Mouse (Mus musculus) central nervous system, embryonic 14 days (tissue): Measurements from ENCODE around the gene Prss30. TPM values are rescaled to one million over a fixed set of nuclear protein-coding genes. Genes with fewer than 3 reads are reported as not detected.

ENCODE experiments used
- polyA plus RNA-seq: library from polyadenylated mRNA; depleted of rRNA; stranded (reverse); fragments of >200 nt; gene quantifications from 2 replicates; pipeline ENCODE4 v1.2.3, GENCODE M21; 2012; rRNA removed

Gene Prss30
- polyA plus RNA-seq: 0.04 TPM in 1 of 2 replicates, not detected in the other

GRCm38 (mm10) chr17:23980297-23980909 lies at the start of gene Prss30:
Gene Prss30 (minus strand): TSS chr17:23980566.

DNA sequence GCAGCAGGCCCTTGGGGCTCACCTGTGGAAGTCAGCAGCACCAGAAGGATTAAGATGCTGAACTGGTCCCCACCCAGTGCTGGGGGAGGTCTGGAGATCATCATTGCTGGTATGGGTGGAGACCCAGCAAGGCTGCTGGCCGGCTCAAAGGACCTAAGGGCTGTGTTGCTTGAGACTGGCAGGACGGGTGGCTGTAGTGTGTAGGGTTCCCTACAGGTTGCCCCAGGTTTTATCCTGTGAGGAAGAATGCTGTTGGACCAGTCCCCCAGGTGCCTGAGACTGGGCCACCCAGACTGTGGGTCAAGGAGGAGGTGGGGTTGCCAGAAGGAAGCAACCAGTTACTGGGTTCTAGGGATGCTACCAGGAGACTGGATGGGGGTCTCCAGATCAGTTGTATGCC lies 17.5 kb upstream of the Prss30 start, which contains the start of gene Prss22:
Prss22 (minus strand) TSS at position 200 of the 400 bp plus-strand sequence.

DNA sequence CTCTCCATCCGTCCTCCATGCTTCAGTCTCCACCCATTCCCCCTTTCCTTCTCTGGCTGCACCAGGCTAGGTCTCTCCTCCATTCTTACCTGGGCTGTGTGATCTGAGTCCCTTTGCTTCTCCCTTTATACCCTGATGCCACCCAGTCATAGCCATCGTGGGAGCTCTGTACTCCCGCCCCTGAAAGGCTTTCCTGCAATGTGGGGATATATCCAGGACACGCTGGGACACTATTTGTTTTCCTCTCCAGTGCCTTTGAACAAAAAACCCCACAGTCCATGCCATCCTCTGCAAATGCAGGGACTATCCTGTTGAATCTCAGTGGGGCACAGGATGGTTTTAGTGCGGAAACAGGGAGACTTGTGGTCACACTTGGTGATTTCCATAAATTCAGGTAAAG lies 25.2 kb downstream of the Prss30 start, which contains the start of gene Sbpl:
Sbpl (minus strand) TSS at position 101 of the 400 bp plus-strand sequence.

DNA sequence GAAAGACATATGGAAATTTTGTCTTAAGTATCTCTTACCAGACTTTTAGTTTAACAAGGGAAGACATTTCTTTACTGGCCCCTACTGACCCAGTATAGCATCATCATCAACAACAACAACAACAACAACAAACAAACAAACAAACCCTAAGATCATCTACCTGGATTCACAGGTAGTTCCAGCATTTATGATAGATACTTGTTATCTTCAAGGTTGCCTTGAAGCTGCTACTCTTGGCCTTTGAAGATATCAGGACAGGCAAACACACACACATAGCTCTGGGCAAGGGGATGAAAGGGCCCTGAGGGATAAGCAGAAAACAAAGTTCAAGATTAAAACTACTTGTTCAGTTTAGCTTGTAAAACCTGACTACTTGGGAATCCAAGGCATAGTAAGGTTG lies 39.0 kb downstream of the Prss30 start, which contains the start of gene Sbp:
Sbp (plus strand) TSS at position 301 of the 400 bp plus-strand sequence.

Other genes with a start within 250 kb of the Prss30 start
- gene Paqr4, start 239.7 kb downstream of the Prss30 start, polyA plus RNA-seq: 23.6 and 25.2 TPM in 2 replicates
- 1.1 and 6.0 TPM in 2 replicates for gene Kremen2, start 234.7 kb downstream of the Prss30 start, polyA plus RNA-seq
- gene Flywch1, start 209.0 kb downstream of the Prss30 start, polyA plus RNA-seq: 97.4 and 99.1 TPM in 2 replicates
- gene Flywch2, start 194.5 kb downstream of the Prss30 start, polyA plus RNA-seq: 44.8 and 54.5 TPM in 2 replicates
- 634 and 697 TPM in 2 replicates for gene Srrm2, start 190.0 kb downstream of the Prss30 start, polyA plus RNA-seq
- gene Elob, start 151.4 kb downstream of the Prss30 start, polyA plus RNA-seq: 905 and 997 TPM in 2 replicates
- 0.31 and 0.74 TPM in 2 replicates for gene Prss33, start 144.5 kb downstream of the Prss30 start, polyA plus RNA-seq
- gene Prss32, start 136.7 kb downstream of the Prss30 start, polyA plus RNA-seq: 0.10 and 0.16 TPM in 2 replicates
- gene Prss41, start 136.4 kb downstream of the Prss30 start, polyA plus RNA-seq: 1.9 TPM in 2 replicates
- gene Prss21, start 112.5 kb downstream of the Prss30 start, polyA plus RNA-seq: not detected in 2 replicates
- gene Dcpp1, start 99.7 kb downstream of the Prss30 start, polyA plus RNA-seq: 0.23 TPM in 1 of 2 replicates, not detected in the other
- not detected in 2 replicates for gene Dcpp2, start 99.7 kb downstream of the Prss30 start, polyA plus RNA-seq
- 0.33 TPM in 1 of 2 replicates, not detected in the other for gene Dcpp3, start 63.1 kb downstream of the Prss30 start, polyA plus RNA-seq
- not detected in 2 replicates for gene Sbp, start 38.9 kb downstream of the Prss30 start, polyA plus RNA-seq
- not detected in 2 replicates for gene Sbpl, start 25.3 kb downstream of the Prss30 start, polyA plus RNA-seq
- gene Prss22, start 17.5 kb upstream of the Prss30 start, polyA plus RNA-seq: 0.24 TPM in 1 of 2 replicates, not detected in the other
- 0.16 TPM in 1 of 2 replicates, not detected in the other for gene Prss27, start 57.6 kb upstream of the Prss30 start, polyA plus RNA-seq
- gene Kctd5, start 92.9 kb upstream of the Prss30 start, polyA plus RNA-seq: 62.4 and 69.4 TPM in 2 replicates
- gene Pdpk1, start 170.4 kb upstream of the Prss30 start, polyA plus RNA-seq: 26.1 and 27.1 TPM in 2 replicates
- gene Amdhd2, start 183.2 kb upstream of the Prss30 start, polyA plus RNA-seq: 32.9 and 37.8 TPM in 2 replicates
- 897 and 975 TPM in 2 replicates for gene Atp6v0c, start 189.1 kb upstream of the Prss30 start, polyA plus RNA-seq
- gene Tbc1d24, start 225.0 kb upstream of the Prss30 start, polyA plus RNA-seq: 50.4 and 57.9 TPM in 2 replicates
- gene Ntn3, start 229.0 kb upstream of the Prss30 start, polyA plus RNA-seq: 8.3 and 11.3 TPM in 2 replicates
- 29.6 and 34.7 TPM in 2 replicates for gene Tedc2, start 240.3 kb upstream of the Prss30 start, polyA plus RNA-seq